Mouse (Mus musculus) embryonic facial prominence, embryonic 11.5 days (tissue): Measurements from ENCODE around the gene Ripk1. TPM values are rescaled to one million over a fixed set of nuclear protein-coding genes. Genes with fewer than 3 reads are reported as not detected.

Experiments
- ATAC-seq: fragments of 200-750 bp; cut with Nextera tagmentation; replicated peaks from 2 replicates; pipeline ENCODE4 v1.8.0; 2017; ENCODE audit warnings: low read depth; ENCODE audit not compliant: insufficient number of reproducible peaks, low FRiP score, low TSS enrichment
- DNase-seq: peaks from one replicate; pipeline ENCODE4 v3.0.0-alpha.2; 2015; ENCODE audit warnings: low spot score
- H3K27ac ChIP-seq: fragments of 300-500 bp; sonication (generic); replicated peaks from 2 replicates; pipeline ENCODE4 v1.5.1; 2014; ENCODE audit warnings: mild to moderate bottlenecking, low read depth, low read length, control low read depth
- H3K27me3 ChIP-seq: fragments of 300-500 bp; sonication (generic); 2 replicates; pipeline ENCODE4 v1.6.1; 2014; ENCODE audit warnings: mild to moderate bottlenecking, low read length, moderate library complexity, mixed read lengths; ENCODE audit not compliant: control insufficient read depth, insufficient read depth
- H3K36me3 ChIP-seq: fragments of 300-500 bp; sonication (generic); replicated peaks from 2 replicates; pipeline ENCODE4 v1.6.1; 2014; ENCODE audit warnings: low read depth, mild to moderate bottlenecking, low read length, moderate library complexity, mixed read lengths; ENCODE audit not compliant: control insufficient read depth, insufficient read depth
- H3K4me1 ChIP-seq: fragments of 300-500 bp; sonication (generic); 2 replicates; pipeline ENCODE4 v1.6.1; 2014; ENCODE audit warnings: low read length, mixed read lengths; ENCODE audit not compliant: control insufficient read depth, insufficient read depth
- H3K4me2 ChIP-seq: fragments of 300-500 bp; sonication (generic); 2 replicates; pipeline ENCODE4 v1.6.1; 2014; ENCODE audit warnings: low read depth, mild to moderate bottlenecking, control low read depth, low read length, moderate library complexity
- H3K4me3 ChIP-seq: fragments of 300-500 bp; sonication (generic); 2 replicates; pipeline ENCODE4 v1.5.1; 2014; ENCODE audit warnings: low read depth, low read length, control low read depth
- H3K9ac ChIP-seq: fragments of 300-500 bp; sonication (generic); replicated peaks from 2 replicates; pipeline ENCODE4 v1.6.1; 2014; ENCODE audit warnings: mild to moderate bottlenecking, control low read depth, low read length
- H3K9me3 ChIP-seq: fragments of 300-500 bp; sonication (generic); replicated peaks from 2 replicates; pipeline ENCODE4 v1.6.1; 2016; ENCODE audit warnings: mild to moderate bottlenecking, low read length, inconsistent platforms, mixed read lengths; ENCODE audit not compliant: control insufficient read depth
- WGBS: fragments of 180-500 bp; shearing (Covaris S2); extraction: QIAGEN DNeasy Blood & Tissue Kit; methylation state at CpG from one replicate; pipeline ENCODE4 v1.1.7; 2014; 5-methylcytosine and 5-hydroxymethylcytosine counted together
- polyA plus RNA-seq: library from polyadenylated mRNA; unstranded; fragments of >200 nt; fragmentation: Nextera tagmentation; extraction: Ambion mirVana; gene quantifications from 2 replicates; pipeline ENCODE4 v1.2.1, GENCODE M21; 2014

Ripk1 gene
- polyA plus RNA-seq, 1 experiment from 2014 or later: 13.1 TPM

GRCm38 (mm10) chr13:34054983-34055382, 52.8 kb downstream of the Ripk1 start:
- Histone ChIP-seq H3K36me3 (no peaks in the 10 kb centered on the region), H3K4me3 (no peak overlapping the region), H3K4me2 (no peak overlapping the region), H3K9ac (no peak overlapping the region), H3K27me3 (no peaks in the 10 kb centered on the region), H3K4me1 (no peaks in the 10 kb centered on the region), H3K27ac (no peak overlapping the region), H3K9me3 (no peaks in the 10 kb centered on the region)
- no peak for DNase-seq
- 84% methylated on average over 3 of the region's 3 CpGs for WGBS
- ATAC-seq: no peak

- no peak overlapping the region for H3K9ac ChIP-seq
- WGBS: 65% methylated on average over 1 of the region's 1 CpGs
- ATAC-seq (no peak), DNase-seq (no peak)
- no peaks in the 10 kb centered on the region for H3K4me1 ChIP-seq
- H3K4me3 ChIP-seq: no peak overlapping the region
- no peak overlapping the region for H3K4me2 ChIP-seq
- no peaks in the 10 kb centered on the region for H3K9me3 ChIP-seq
- H3K27ac ChIP-seq: no peak overlapping the region
- H3K36me3 ChIP-seq: no peaks in the 10 kb centered on the region
- no peaks in the 10 kb centered on the region for H3K27me3 ChIP-seq
These were observed 55.1 kb downstream of the Ripk1 start for GRCm38 (mm10) chr13:34057252-34057651.

GRCm38 (mm10) chr13:34060061-34060460, 57.9 kb downstream of the Ripk1 start:
- H3K9ac ChIP-seq: no peak overlapping the region
- no peak overlapping the region for H3K4me3 ChIP-seq
- no peaks in the 10 kb centered on the region for H3K36me3 ChIP-seq
- no peak for DNase-seq
- H3K9me3 ChIP-seq: no peaks in the 10 kb centered on the region
- H3K4me2 ChIP-seq: no peak overlapping the region
- ATAC-seq: no peak
- H3K27me3 ChIP-seq: no peaks in the 10 kb centered on the region
- WGBS: 89% methylated on average over 9 of the region's 9 CpGs
- H3K27ac ChIP-seq: no peak overlapping the region
- no peaks in the 10 kb centered on the region for H3K4me1 ChIP-seq

GRCm38 (mm10) chr13:34062466-34062865, 60.3 kb downstream of the Ripk1 start:
- Histone ChIP-seq H3K27ac (no peak overlapping the region), H3K27me3 (no peaks in the 10 kb centered on the region), H3K4me2 (no peak overlapping the region), H3K4me3 (no peak overlapping the region), H3K9me3 (no peaks in the 10 kb centered on the region), H3K4me1 (no peaks in the 10 kb centered on the region), H3K9ac (no peak overlapping the region), H3K36me3 (no peaks in the 10 kb centered on the region)
- WGBS: 85% methylated on average over 10 of the region's 10 CpGs
- ATAC-seq (no peak), DNase-seq (no peak)

- H3K27ac ChIP-seq: no peak overlapping the region
- WGBS: 50% methylated on average over 1 of the region's 1 CpGs
- ATAC-seq: no peak
- H3K4me2 ChIP-seq: no peak overlapping the region
- no peaks in the 10 kb centered on the region for H3K27me3 ChIP-seq
- H3K36me3 ChIP-seq: no peaks in the 10 kb centered on the region
- no peaks in the 10 kb centered on the region for H3K9me3 ChIP-seq
- H3K4me1 ChIP-seq: no peaks in the 10 kb centered on the region
- H3K4me3 ChIP-seq: no peak overlapping the region
- no peak for DNase-seq
- no peak overlapping the region for H3K9ac ChIP-seq
These were observed 64.2 kb downstream of the Ripk1 start for GRCm38 (mm10) chr13:34066351-34066750.

GRCm38 (mm10) chr13:34070296-34070695, 68.1 kb downstream of the Ripk1 start:
- DNase-seq: no peak
- no peak for ATAC-seq
- no peaks in the 10 kb centered on the region for H3K9me3 ChIP-seq

GRCm38 (mm10) chr13:34071836-34072235, 69.7 kb downstream of the Ripk1 start:
- Histone ChIP-seq H3K4me2 (no peak overlapping the region), H3K27ac (no peak overlapping the region), H3K36me3 (no peaks in the 10 kb centered on the region), H3K9ac (no peak overlapping the region), H3K4me3 (no peak overlapping the region), H3K4me1 (no peaks in the 10 kb centered on the region), H3K27me3 (no peaks in the 10 kb centered on the region), H3K9me3 (no peaks in the 10 kb centered on the region)
- no peak for ATAC-seq
- no peak for DNase-seq
- WGBS: 82% methylated on average over 6 of the region's 6 CpGs

More at GRCm38 (mm10) chr13:34070296-34070695, 68.1 kb downstream of the Ripk1 start:
- no peak overlapping the region for H3K27ac ChIP-seq
- no peak overlapping the region for H3K4me2 ChIP-seq
- H3K9ac ChIP-seq: no peak overlapping the region
- H3K4me1 ChIP-seq: no peaks in the 10 kb centered on the region
- no peak overlapping the region for H3K4me3 ChIP-seq
- 37% methylated on average over 4 of the region's 4 CpGs for WGBS
- no peaks in the 10 kb centered on the region for H3K27me3 ChIP-seq
- no peaks in the 10 kb centered on the region for H3K36me3 ChIP-seq

- no peak overlapping the region for H3K4me2 ChIP-seq
- H3K36me3 ChIP-seq: no peaks in the 10 kb centered on the region
- WGBS: 76% methylated on average over 3 of the region's 3 CpGs
- no peak overlapping the region for H3K27ac ChIP-seq
- H3K27me3 ChIP-seq: no peaks in the 10 kb centered on the region
- no peaks in the 10 kb centered on the region for H3K9me3 ChIP-seq
- H3K4me3 ChIP-seq: no peak overlapping the region
- no peaks in the 10 kb centered on the region for H3K4me1 ChIP-seq
- no peak overlapping the region for H3K9ac ChIP-seq
- DNase-seq: no peak
- ATAC-seq: no peak
These were observed 70.7 kb downstream of the Ripk1 start for GRCm38 (mm10) chr13:34072847-34073246.
